Comparison of ENCODE assay signal across 9 mouse cellular contexts in the genomic region with DNA sequence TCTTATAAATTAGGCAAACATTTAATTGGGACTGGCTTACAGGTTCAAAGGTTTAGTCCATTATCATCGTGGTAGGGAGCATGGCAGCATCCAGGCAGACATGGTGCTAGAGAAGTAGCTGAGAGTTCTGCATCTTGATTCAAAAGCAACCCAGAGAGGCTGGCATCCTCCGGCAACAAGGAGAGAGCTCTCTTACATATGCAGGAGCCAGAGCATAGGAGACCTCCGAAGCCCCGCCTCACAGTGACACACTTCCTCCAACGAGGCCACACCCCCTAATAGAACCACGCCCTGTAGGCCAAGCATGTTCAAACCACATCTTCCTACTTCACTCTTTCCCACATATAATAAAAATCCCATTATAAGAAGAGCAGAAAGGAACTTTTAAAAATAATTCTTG.
DNase-seq lines count a peak whose midpoint lies in the region; ATAC-seq and TF ChIP-seq lines count a peak whose summit lies in the region.
"Had no signal": no experiment of that assay in that cellular context is flagged by ENCODE, and none has a peak within 500 bp of the region (broad histone marks: within the 10 kb centered on the region; RNA-seq: fewer than 3 reads in every experiment).

No protein-coding gene starts in this region.

- H3K9me3 ChIP-seq in midbrain, embryonic 12.5 days, result 0 out of 2 replicates have a peak, but pooled peaks cover 3% of the 10 kb centered on the region

- H3K9ac ChIP-seq in midbrain, embryonic 12.5 days (replicated peaks), result no peak overlapping the region

- peak overlapping the region; percentile 44 for H3K4me2 ChIP-seq in midbrain, embryonic 12.5 days (replicated peaks)

- no peak for TF ChIP-seq CTCF in thymus, adult 2 months (IDR thresholded peaks at IDR 0.05; ENCODE audit: borderline replicate concordance, control insufficient read depth, extremely low read depth, insufficient read depth, low read length, poor library complexity)

- no peak for TF ChIP-seq POLR2A in thymus, adult 2 months (IDR thresholded peaks at IDR 0.05; ENCODE audit: control insufficient read depth, extremely low read depth, insufficient read depth, low read length, poor library complexity)

- WGBS in midbrain, embryonic 12.5 days, result 53% methylated on average over 6 of the region's 6 CpGs
- 73% methylated on average over 6 of the region's 6 CpGs for WGBS in thymus, adult 2 months

- peak; percentile 25 for DNase-seq in heart, postnatal 4 days
- no peak for DNase-seq in heart, adult 9 months (ENCODE audit: low spot score in 2 of 2)
- DNase-seq in adrenal gland, postnatal 36 days, result peak; percentile 23 to 56
- DNase-seq in kidney, adult 11 months, result peak; percentile 51
- no peak for DNase-seq in layer of hippocampus, adult 9-11 months
- DNase-seq in spleen, postnatal 14 days (ENCODE audit: low spot score in 2 of 2), result no peak
- no peak for DNase-seq in thymus, adult 2 months

- no peak overlapping the region for H3K27ac ChIP-seq in midbrain, embryonic 12.5 days (replicated peaks)
- no peak overlapping the region for H3K27ac ChIP-seq in thymus, adult 2 months (ENCODE audit: control insufficient read depth, insufficient read depth, low read length)

- 0 out of 2 replicates have a peak, but pooled peaks cover 3% of the 10 kb centered on the region for H3K27me3 ChIP-seq in midbrain, embryonic 12.5 days
- H3K27me3 ChIP-seq in thymus, adult 2 months (ENCODE audit: control insufficient read depth, insufficient read depth, low read length), result no peaks in the 10 kb centered on the region

- H3K4me3 ChIP-seq in midbrain, embryonic 12.5 days, result peak overlapping the region; percentile 12; the same call in 1 of the 2 replicates
- no peak overlapping the region for H3K4me3 ChIP-seq in thymus, adult 2 months (ENCODE audit: control insufficient read depth, insufficient read depth, low read length)
- H3K4me3 ChIP-seq: megakaryocyte, embryonic 14.5 days had no signal

- H3K4me1 ChIP-seq in midbrain, embryonic 12.5 days, result peaks cover 7% of the 10 kb centered on the region; the same call in 1 of the 2 replicates
- peaks cover 8% of the 10 kb centered on the region for H3K4me1 ChIP-seq in thymus, adult 2 months (replicated peaks; ENCODE audit: control insufficient read depth, insufficient read depth, low read length)

- H3K36me3 ChIP-seq in midbrain, embryonic 12.5 days, result no peaks in the 10 kb centered on the region
- no peaks in the 10 kb centered on the region for H3K36me3 ChIP-seq in thymus, adult 2 months (ENCODE audit: control insufficient read depth, insufficient read depth, low read length)

- peak; percentile 56; the same call in 1 of the 2 replicates for ATAC-seq in midbrain, embryonic 12.5 days (ENCODE audit: low FRiP score, low read depth)

Comparison
In these comparisons a context has a peak if more than half of its experiments do, and no peak if none do; other contexts are left out.
1. DNase-seq: peak in heart, postnatal 4 days (single experiment), adrenal gland, postnatal 36 days (2 of 2) and kidney, adult 11 months (single experiment); none in heart, adult 9 months (0 of 2), layer of hippocampus, adult 9-11 months (single experiment), spleen, postnatal 14 days (0 of 2) and thymus, adult 2 months (single experiment).